Mouse (Mus musculus) thymus, postnatal 36 days (tissue): ENCODE data around the gene Mllt1.

ENCODE experiments used
- DNase-seq, 2 experiments: peaks; one replicate each; pipeline ENCODE4 v3.0.0; 2022; ENCODE audit warnings: mixed read lengths in 2 of 2

Mllt1 gene

GRCm38 (mm10) chr17:56935363-56936131, at the start of gene Mllt1:
Gene Mllt1, minus strand, starts transcription at chr17:56935415.
- peak; percentile 99 to 100 for DNase-seq

- DNase-seq, result no peak
These were observed 49.7 kb upstream of the Mllt1 start for GRCm38 (mm10) chr17:56984886-56985285.

GRCm38 (mm10) chr17:56982013-56982412, 46.8 kb upstream of the Mllt1 start, which contains the start of gene Acer1:
Gene Acer1, minus strand, starts transcription at chr17:56982126.
- DNase-seq, result no peak

- DNase-seq, result no peak
These were observed 45.8 kb upstream of the Mllt1 start for GRCm38 (mm10) chr17:56981049-56981448.

- DNase-seq, result no peak
These were observed 44.3 kb upstream of the Mllt1 start for GRCm38 (mm10) chr17:56979524-56979923.

GRCm38 (mm10) chr17:56976531-56977390, 41.5 kb upstream of the Mllt1 start:
- DNase-seq, result no peak

GRCm38 (mm10) chr17:56975391-56975790, 40.2 kb upstream of the Mllt1 start:
- no peak for DNase-seq

GRCm38 (mm10) chr17:56974708-56975240, 39.6 kb upstream of the Mllt1 start:
- no peak for DNase-seq

GRCm38 (mm10) chr17:56973956-56974707, 38.9 kb upstream of the Mllt1 start:
- no peak for DNase-seq

- DNase-seq, result no peak
These were observed 34.9 kb upstream of the Mllt1 start for GRCm38 (mm10) chr17:56970081-56970480.

GRCm38 (mm10) chr17:56969321-56969720, 34.1 kb upstream of the Mllt1 start:
- no peak for DNase-seq

GRCm38 (mm10) chr17:56963646-56964045, 28.4 kb upstream of the Mllt1 start:
- DNase-seq, result no peak

- no peak for DNase-seq
These were observed 27.6 kb upstream of the Mllt1 start for GRCm38 (mm10) chr17:56962642-56963405.

GRCm38 (mm10) chr17:56961880-56962279, 26.7 kb upstream of the Mllt1 start:
- DNase-seq, result no peak

GRCm38 (mm10) chr17:56958667-56959066, 23.5 kb upstream of the Mllt1 start:
- no peak for DNase-seq

GRCm38 (mm10) chr17:56957763-56958429, 22.7 kb upstream of the Mllt1 start:
- DNase-seq, result peak; percentile 13 to 35

GRCm38 (mm10) chr17:56954871-56955270, 19.7 kb upstream of the Mllt1 start:
- no peak for DNase-seq

- DNase-seq, result no peak
These were observed 17.4 kb upstream of the Mllt1 start for GRCm38 (mm10) chr17:56952639-56953038.

GRCm38 (mm10) chr17:56950915-56951314, 15.7 kb upstream of the Mllt1 start:
- peak; percentile 58 to 70 for DNase-seq

- no peak for DNase-seq
These were observed 3.5 kb upstream of the Mllt1 start for GRCm38 (mm10) chr17:56938751-56939150.

- DNase-seq, result no peak
These were observed 1.5 kb upstream of the Mllt1 start for GRCm38 (mm10) chr17:56936731-56937130.
